Mouse (Mus musculus) CH12.LX (cell line): ENCODE data around the gene Pycr2. TPM values are rescaled to one million over a fixed set of nuclear protein-coding genes. Genes with fewer than 3 reads are reported as not detected.

Source experiments
- DNase-seq: peaks from one replicate; pipeline ENCODE4 v3.0.0-alpha.2; 2013; ENCODE audit errors: extremely low read depth
- H3K27ac ChIP-seq: 2 replicates; pipeline ENCODE4 v1.5.1; 2012; ENCODE audit warnings: low read depth, mild to moderate bottlenecking, control low read depth, moderate library complexity; ENCODE audit not compliant: insufficient read depth
- H3K27me3 ChIP-seq: replicated peaks from 2 replicates; pipeline ENCODE3; 2012; ENCODE audit warnings: inconsistent platforms
- H3K36me3 ChIP-seq, 2 experiments: replicated peaks in 1 of 2; 2 replicates each; pipeline versions ENCODE3 to v1.6.1; 2012; ENCODE audit warnings: inconsistent platforms in 1 of 2, low read length in 1 of 2, mild to moderate bottlenecking in 1 of 2, mixed read lengths in 1 of 2, moderate library complexity in 1 of 2; ENCODE audit not compliant: control insufficient read depth in 1 of 2, insufficient read depth in 1 of 2
- H3K4me1 ChIP-seq, 2 experiments: 2 replicates each; pipeline ENCODE4 v1.6.1; 2012; ENCODE audit warnings: inconsistent platforms in 1 of 2, moderate library complexity in 1 of 2; ENCODE audit not compliant: insufficient read depth in 2 of 2, control insufficient read depth in 1 of 2
- H3K4me2 ChIP-seq: 2 replicates; pipeline ENCODE4 v1.6.1; 2012; ENCODE audit warnings: low read depth, mild to moderate bottlenecking, control low read depth; ENCODE audit not compliant: poor library complexity, insufficient read depth, severe bottlenecking
- H3K4me3 ChIP-seq, 3 experiments: fragments of 150-350 bp in 1 of 3; sonication (generic) in 1 of 3; replicated peaks in 1 of 3; 2 replicates each; pipeline versions ENCODE3 to v1.5.1; 2011 to 2012; ENCODE audit warnings: low read depth in 2 of 3, low read length in 2 of 3, mild to moderate bottlenecking in 2 of 3, moderate library complexity in 2 of 3, control low read depth in 1 of 3, improper control_type of control experiment in 1 of 3, inconsistent platforms in 1 of 3, mixed read lengths in 1 of 3; ENCODE audit not compliant: poor library complexity in 1 of 3
- H3K79me2 ChIP-seq: replicated peaks from 2 replicates; pipeline ENCODE4 v1.6.1; 2012; ENCODE audit warnings: mild to moderate bottlenecking, moderate library complexity; ENCODE audit not compliant: control insufficient read depth, poor library complexity, insufficient read depth, severe bottlenecking; ENCODE audit errors: extremely low read depth
- H3K9ac ChIP-seq: 2 replicates; pipeline ENCODE4 v1.6.1; 2012; ENCODE audit warnings: low read depth, mild to moderate bottlenecking, control low read depth, moderate library complexity; ENCODE audit not compliant: insufficient read depth
- H3K9me3 ChIP-seq: replicated peaks from 2 replicates; pipeline ENCODE3; 2012; ENCODE audit warnings: low read length, inconsistent platforms, mixed read lengths
- BHLHE40 ChIP-seq: IDR thresholded peaks from 2 replicates; pipeline ENCODE4 v1.6.1; 2011; ENCODE audit warnings: mild to moderate bottlenecking, low read depth, low read length, improper control_type of control experiment
- CHD1 ChIP-seq: IDR thresholded peaks from 2 replicates; pipeline ENCODE4 v1.6.1; 2012; ENCODE audit warnings: low read depth, low read length, improper control_type of control experiment, inconsistent platforms
- CHD2 ChIP-seq: IDR thresholded peaks from 2 replicates; pipeline ENCODE4 v1.6.1; 2011; ENCODE audit warnings: low read length, improper control_type of control experiment
- CTCF ChIP-seq, 2 experiments: IDR thresholded peaks in 1 of 2; conservative IDR thresholded peaks in 1 of 2; 2 replicates each; pipeline ENCODE4 v1.5.1; 2011 to 2012; ENCODE audit warnings: low read depth in 2 of 2, low read length in 2 of 2, improper control_type of control experiment in 1 of 2, inconsistent platforms in 1 of 2, mild to moderate bottlenecking in 1 of 2, moderate library complexity in 1 of 2
- E2F4 ChIP-seq: IDR thresholded peaks from 2 replicates; pipeline ENCODE4 v1.6.1; 2011; ENCODE audit warnings: low read depth, low read length, improper control_type of control experiment; ENCODE audit not compliant: insufficient replicate concordance
- ELF1 ChIP-seq: IDR thresholded peaks from 2 replicates; pipeline ENCODE4 v1.6.1; 2014; ENCODE audit warnings: low read depth, mild to moderate bottlenecking, inconsistent platforms, low read length, improper control_type of control experiment
- HCFC1 ChIP-seq: IDR thresholded peaks from 2 replicates; pipeline ENCODE4 v1.6.1; 2012; ENCODE audit warnings: low read depth, mild to moderate bottlenecking, inconsistent platforms, low read length, improper control_type of control experiment
- IRF4 ChIP-seq: IDR thresholded peaks from 2 replicates; pipeline ENCODE4 v1.6.1; 2014; ENCODE audit warnings: low read depth, mild to moderate bottlenecking, inconsistent platforms, low read length, improper control_type of control experiment
- JUN ChIP-seq: IDR thresholded peaks from 2 replicates; pipeline ENCODE4 v1.6.1; 2011; ENCODE audit warnings: low read depth, mild to moderate bottlenecking, low read length, improper control_type of control experiment, moderate library complexity; ENCODE audit not compliant: insufficient read depth
- KAT2A ChIP-seq: IDR thresholded peaks from 2 replicates; pipeline ENCODE4 v1.6.1; 2012; ENCODE audit warnings: low read length, improper control_type of control experiment, inconsistent platforms; ENCODE audit not compliant: insufficient replicate concordance
- MAFK ChIP-seq: IDR thresholded peaks from 2 replicates; pipeline ENCODE4 v1.6.1; 2011; ENCODE audit warnings: low read length, improper control_type of control experiment; ENCODE audit not compliant: insufficient replicate concordance
- MAX ChIP-seq: IDR thresholded peaks from 2 replicates; pipeline ENCODE4 v1.6.1; 2011; ENCODE audit warnings: low read length, improper control_type of control experiment
- MAZ ChIP-seq: IDR thresholded peaks from 2 replicates; pipeline ENCODE4 v1.6.1; 2012; ENCODE audit warnings: low read depth, mild to moderate bottlenecking, inconsistent platforms, low read length, improper control_type of control experiment, moderate library complexity
- MEF2A ChIP-seq: IDR thresholded peaks from 2 replicates; pipeline ENCODE4 v1.6.1; 2014; ENCODE audit warnings: low read depth, mild to moderate bottlenecking, inconsistent platforms, low read length, improper control_type of control experiment, borderline replicate concordance
- MXI1 ChIP-seq: IDR thresholded peaks from 2 replicates; pipeline ENCODE4 v1.6.1; 2011; ENCODE audit warnings: mild to moderate bottlenecking, low read depth, low read length, improper control_type of control experiment
- NELFE ChIP-seq: IDR thresholded peaks from 2 replicates; pipeline ENCODE4 v1.6.1; 2011; ENCODE audit warnings: low read depth, low read length, improper control_type of control experiment
- NRF1 ChIP-seq: IDR thresholded peaks from 2 replicates; pipeline ENCODE4 v1.6.1; 2014; ENCODE audit warnings: low read depth, mild to moderate bottlenecking, inconsistent platforms, low read length, improper control_type of control experiment, moderate library complexity
- POLR2A ChIP-seq: IDR thresholded peaks from 2 replicates; pipeline ENCODE4 v1.6.1; 2011; ENCODE audit warnings: low read depth, mild to moderate bottlenecking, improper control_type of control experiment, low read length
- POLR2AphosphoS2 ChIP-seq: IDR thresholded peaks from 2 replicates; pipeline ENCODE4 v1.6.1; 2011; ENCODE audit warnings: low read depth, low read length, improper control_type of control experiment
- RAD21 ChIP-seq: IDR thresholded peaks from 2 replicates; pipeline ENCODE4 v1.6.1; 2011; ENCODE audit warnings: low read depth, mild to moderate bottlenecking, low read length, improper control_type of control experiment, moderate library complexity
- RCOR1 ChIP-seq: conservative IDR thresholded peaks from 2 replicates; pipeline ENCODE4 v1.6.1; 2012; ENCODE audit warnings: low read depth, mild to moderate bottlenecking, inconsistent platforms, low read length, improper control_type of control experiment
- SIN3A ChIP-seq: IDR thresholded peaks from 2 replicates; pipeline ENCODE4 v1.6.1; 2012; ENCODE audit warnings: low read length, improper control_type of control experiment, inconsistent platforms
- SMC3 ChIP-seq: IDR thresholded peaks from 2 replicates; pipeline ENCODE4 v1.6.1; 2011; ENCODE audit warnings: low read depth, low read length, improper control_type of control experiment
- TCF12 ChIP-seq: IDR thresholded peaks from 2 replicates; pipeline ENCODE4 v1.6.1; 2014; ENCODE audit warnings: low read depth, mild to moderate bottlenecking, inconsistent platforms, low read length, improper control_type of control experiment
- USF1 ChIP-seq: IDR thresholded peaks from 2 replicates; pipeline ENCODE4 v1.6.1; 2014; ENCODE audit warnings: low read depth, mild to moderate bottlenecking, inconsistent platforms, low read length, improper control_type of control experiment
- ZMIZ1 ChIP-seq: IDR thresholded peaks from 2 replicates; pipeline ENCODE4 v1.6.1; 2012; ENCODE audit warnings: low read depth, mild to moderate bottlenecking, inconsistent platforms, low read length, improper control_type of control experiment
- ZNF384 ChIP-seq: IDR thresholded peaks from 2 replicates; pipeline ENCODE4 v1.6.1; 2012; ENCODE audit warnings: low read depth, low read length, improper control_type of control experiment, inconsistent platforms
- dilution Hi-C: fragments of 300-500 bp; cut with MboI; formaldehyde crosslinking; loops from 2 replicates; pipeline ENCODE4 v1.14.3; 2020; ENCODE audit warnings: low sequenced_read_pairs; ENCODE audit not compliant: extremely low pct_unique_long_range_greater_than_20kb, extremely low pct_ligation_motif_present
- in situ Hi-C: fragments of 300-500 bp; cut with MboI; formaldehyde crosslinking; loops from 3 replicates; pipeline ENCODE4 v1.14.3; 2019; ENCODE audit warnings: low sequenced_read_pairs, low pct_ligation_motif_present, low pct_unique_long_range_greater_than_20kb, mixed read lengths
- polyA plus RNA-seq: library from polyadenylated mRNA; unstranded; fragments of >175 nt; gene quantifications from 2 replicates; pipeline ENCODE4 v1.2.1, GENCODE M21; 2012; ENCODE audit warnings: low read depth; ENCODE audit not compliant: insufficient read length
- total RNA-seq, 2 experiments: library from RNA; depleted of rRNA; stranded (reverse); fragments of 300-350 nt in 1 of 2; fragments of >200 nt in 1 of 2; gene quantifications; 2 replicates each; pipeline ENCODE4 v1.2.3; 2012 to 2014

The Pycr2 gene
- total and polyA plus RNA-seq, 3 experiments = 73.0 to 131 (median 119) TPM

DNA sequence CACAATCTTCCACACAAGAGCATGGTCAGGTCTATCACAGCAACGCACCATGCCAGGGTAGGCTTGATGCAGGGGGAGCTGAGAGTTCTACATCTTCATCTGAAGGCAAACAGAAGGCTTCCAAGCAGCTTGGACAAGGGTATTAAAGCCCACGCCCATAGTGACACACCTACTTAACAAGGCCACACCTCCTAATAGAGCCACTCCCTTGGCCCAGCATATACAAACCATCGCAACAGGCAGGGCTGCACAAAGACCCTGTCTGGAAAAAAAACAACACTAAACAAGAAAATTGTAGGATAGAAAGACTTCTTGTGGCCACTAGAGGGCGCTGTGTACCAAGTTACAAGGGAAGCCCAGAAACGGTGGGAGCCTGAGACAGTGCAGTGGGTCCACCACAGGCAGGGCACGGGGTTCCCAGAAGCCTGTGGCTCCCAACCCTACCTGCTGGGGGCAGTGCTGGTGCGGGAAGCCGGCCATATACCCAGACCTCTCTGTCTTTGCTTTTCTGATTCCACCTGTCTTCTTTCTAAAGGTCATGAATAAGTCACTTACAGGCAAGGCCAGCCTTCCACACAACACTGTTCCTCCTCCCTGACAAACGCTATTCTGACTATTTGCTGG is 30.1 kb upstream of the Pycr2 start:
- TF ChIP-seq RCOR1 (no peak), MAZ (no peak), MEF2A (0 out of 2 replicates have a peak, but pooled peaks have one; percentile 48), MXI1 (no peak), ZNF384 (peak; percentile 77), CHD2 (no peak), ELF1 (0 out of 2 replicates have a peak, but pooled peaks have one; percentile 13), SMC3 (peak; percentile 77), TCF12 (0 out of 2 replicates have a peak, but pooled peaks have one; percentile 41), KAT2A (no peak), BHLHE40 (peak; percentile 42; the same call in 1 of the 2 replicates), USF1 (no peak), MAFK (no peak), E2F4 (no peak), ZMIZ1 (no peak), POLR2A (no peak), NELFE (peak; percentile 27; the same call in 1 of the 2 replicates), IRF4 (0 out of 2 replicates have a peak, but pooled peaks have one; percentile 51), HCFC1 (no peak), NRF1 (0 out of 2 replicates have a peak, but pooled peaks have one; percentile 21), JUN (no peak), CHD1 (no peak), RAD21 (peak; percentile 90), MAX (peak; percentile 27; the same call in 1 of the 2 replicates), CTCF (conservative IDR thresholded peaks at IDR 0.05 in 1 of 2, IDR thresholded peaks at IDR 0.05 in 1 of 2; ENCODE audit: low read depth in 2 of 2, low read length in 2 of 2) (peak in 1 of 2 experiments; percentile 95; a peak in 2 of 4 replicates), SIN3A (no peak), POLR2AphosphoS2 (no peak)
- peak; percentile 89 for DNase-seq
- no peak overlapping the region for H3K9ac ChIP-seq
- H3K36me3 ChIP-seq = peaks cover 0 to 5% of the 10 kb centered on the region in 2 experiments
- H3K79me2 ChIP-seq = no peaks in the 10 kb centered on the region
- in situ Hi-C loops = no loop called here
- no peaks in the 10 kb centered on the region for H3K27me3 ChIP-seq
- dilution Hi-C loops = no loop called here
- H3K9me3 ChIP-seq = peaks cover 3% of the 10 kb centered on the region
- H3K4me3 ChIP-seq = no peak overlapping the region
- peaks cover 0 to 6% of the 10 kb centered on the region in 2 experiments; a peak in 1 of 4 replicates for H3K4me1 ChIP-seq
- no peak overlapping the region for H3K4me2 ChIP-seq
- no peak overlapping the region for H3K27ac ChIP-seq
